Mouse (Mus musculus): Measurements from ENCODE around the gene Trappc2l. TPM values are rescaled to one million over a fixed set of nuclear protein-coding genes. Genes with fewer than 3 reads are reported as not detected.
"Not testable (repeated sequence)": the region's sequence is repeated elsewhere in the genome, so short reads cannot be mapped to it uniquely, and the experiment has no call there.

Trappc2l gene
- polyA plus RNA-seq, 1 experiment from 2014 or later = 48.0 TPM

DNA sequence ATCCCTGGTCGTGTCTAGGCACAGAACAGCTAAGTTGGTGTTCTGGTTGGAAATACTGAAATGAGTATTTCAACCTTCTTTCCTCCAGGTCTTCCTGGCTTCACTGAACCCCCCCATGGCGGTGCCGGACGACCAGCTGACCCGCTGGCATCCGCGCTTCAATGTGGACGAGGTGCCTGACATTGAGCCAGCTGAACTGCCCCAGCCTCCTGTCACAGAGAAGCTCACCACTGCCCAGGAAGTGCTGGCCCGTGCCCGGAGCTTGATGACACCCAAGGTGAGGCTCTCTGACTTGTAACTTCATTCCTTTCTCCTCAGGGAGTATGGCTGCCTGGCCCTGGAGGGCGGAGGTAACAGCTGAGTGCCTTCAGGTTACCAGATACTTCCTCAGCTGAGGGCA is 40.3 kb upstream of the Trappc2l start:
- no peak overlapping the region for H3K27ac ChIP-seq (ENCODE audit: low read length)
- H3K4me1 ChIP-seq (replicated peaks; ENCODE audit: control insufficient read depth, insufficient read depth, low read length) = peaks cover 36% of the 10 kb centered on the region
- 91% methylated on average over 11 of the region's 11 CpGs for WGBS
- no peaks in the 10 kb centered on the region for H3K27me3 ChIP-seq (ENCODE audit: control insufficient read depth, insufficient read depth, low read depth, low read length)
- no peak overlapping the region for H3K9ac ChIP-seq (ENCODE audit: low read length)
- H3K4me3 ChIP-seq (ENCODE audit: low read length) = no peak overlapping the region
- no peak overlapping the region for H3K4me2 ChIP-seq (ENCODE audit: low read depth, low read length)
- ATAC-seq (ENCODE audit: low read depth) = no peak
- H3K36me3 ChIP-seq (ENCODE audit: control insufficient read depth, insufficient read depth, low read length) = peaks cover 16% of the 10 kb centered on the region
- H3K9me3 ChIP-seq (ENCODE audit: control insufficient read depth, low read length) = no peaks in the 10 kb centered on the region

DNA sequence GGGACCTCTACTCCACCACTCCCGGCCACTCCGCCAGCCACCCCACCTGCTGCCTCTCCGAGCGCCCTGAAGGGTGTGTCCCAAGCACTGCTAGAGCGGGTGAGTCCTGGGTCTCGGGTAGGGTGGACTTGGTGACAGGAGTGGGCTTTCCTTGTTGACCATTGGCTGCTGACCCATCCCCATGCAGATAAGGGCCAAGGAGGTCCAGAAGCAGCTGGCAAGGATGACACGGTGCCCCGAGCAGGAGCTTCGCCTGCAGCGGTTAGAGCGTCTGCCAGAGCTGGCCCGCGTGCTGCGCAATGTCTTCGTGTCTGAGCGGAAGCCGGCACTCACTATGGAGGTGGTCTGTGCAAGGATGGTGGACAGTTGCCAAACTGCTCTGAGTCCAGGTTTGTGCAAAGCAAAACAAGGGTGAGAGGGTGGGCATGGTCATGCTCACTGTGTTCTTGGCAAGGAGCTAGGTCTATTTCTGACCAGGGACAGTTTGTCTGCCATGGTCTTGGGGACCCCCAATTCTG is 39.6 kb upstream of the Trappc2l start:
- Histone ChIP-seq H3K9ac (ENCODE audit: low read length) (no peak overlapping the region), H3K36me3 (ENCODE audit: control insufficient read depth, insufficient read depth, low read length) (peaks cover 16% of the 10 kb centered on the region), H3K27ac (ENCODE audit: low read length) (no peak overlapping the region), H3K9me3 (ENCODE audit: control insufficient read depth, low read length) (no peaks in the 10 kb centered on the region), H3K4me2 (ENCODE audit: low read depth, low read length) (no peak overlapping the region), H3K27me3 (ENCODE audit: control insufficient read depth, insufficient read depth, low read depth, low read length) (no peaks in the 10 kb centered on the region), H3K4me3 (ENCODE audit: low read length) (no peak overlapping the region), H3K4me1 (replicated peaks; ENCODE audit: control insufficient read depth, insufficient read depth, low read length) (peaks cover 30% of the 10 kb centered on the region)
- ATAC-seq (ENCODE audit: low read depth) = no peak
- 86% methylated on average over 17 of the region's 17 CpGs for WGBS

DNA sequence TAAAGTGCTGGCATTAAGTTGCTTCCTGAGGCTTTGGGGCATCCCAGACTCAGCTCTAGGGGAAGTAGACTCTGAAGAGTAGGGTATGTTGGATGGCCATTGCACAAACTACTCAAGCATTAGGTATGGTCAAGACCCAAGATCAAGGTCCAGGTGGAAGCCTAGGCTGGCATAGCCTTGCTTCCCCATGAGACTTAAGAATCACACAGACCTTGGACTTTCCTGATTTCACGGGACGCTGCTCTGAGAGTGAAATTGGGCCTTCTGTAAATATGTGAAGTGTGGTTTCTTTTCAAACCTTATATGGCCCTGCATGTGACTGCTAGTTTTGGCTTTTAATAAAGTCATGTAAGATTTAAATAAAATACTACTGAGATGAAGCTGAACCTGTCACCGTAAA is 38.7 kb upstream of the Trappc2l start:
- 92% methylated on average over 3 of the region's 3 CpGs for WGBS
- H3K27me3 ChIP-seq (ENCODE audit: control insufficient read depth, insufficient read depth, low read depth, low read length) = no peaks in the 10 kb centered on the region
- H3K4me2 ChIP-seq (ENCODE audit: low read depth, low read length) = no peak overlapping the region
- no peak for ATAC-seq (ENCODE audit: low read depth)
- H3K4me3 ChIP-seq (ENCODE audit: low read length) = no peak overlapping the region
- H3K36me3 ChIP-seq (ENCODE audit: control insufficient read depth, insufficient read depth, low read length) = peaks cover 16% of the 10 kb centered on the region
- peaks cover 32% of the 10 kb centered on the region for H3K4me1 ChIP-seq (replicated peaks; ENCODE audit: control insufficient read depth, insufficient read depth, low read length)
- no peaks in the 10 kb centered on the region for H3K9me3 ChIP-seq (ENCODE audit: control insufficient read depth, low read length)
- no peak overlapping the region for H3K27ac ChIP-seq (ENCODE audit: low read length)
- no peak overlapping the region for H3K9ac ChIP-seq (ENCODE audit: low read length)

DNA sequence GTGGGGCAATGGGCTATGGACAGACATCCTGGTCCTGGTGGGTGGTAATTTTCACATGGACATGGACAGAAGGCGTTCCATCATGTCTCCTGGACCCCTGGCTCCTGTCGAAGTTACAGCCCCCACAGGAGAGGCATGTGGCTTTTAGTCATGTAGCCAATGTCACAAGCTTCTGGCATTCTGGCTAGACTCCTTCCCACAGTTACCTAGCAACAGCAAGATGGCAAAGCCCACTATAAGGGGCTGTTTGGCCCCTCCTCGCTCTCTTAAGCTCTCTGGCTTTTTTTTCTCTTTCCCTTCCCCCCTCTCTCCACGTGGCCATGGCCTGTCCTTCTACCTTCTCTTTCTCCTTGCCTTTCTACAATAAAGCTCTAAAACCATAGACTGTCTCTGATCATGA is 38.3 kb upstream of the Trappc2l start:
- not testable (repeated sequence) for H3K27me3 ChIP-seq (ENCODE audit: control insufficient read depth, insufficient read depth, low read depth, low read length); H3K4me3 ChIP-seq (ENCODE audit: low read length); H3K9me3 ChIP-seq (ENCODE audit: control insufficient read depth, low read length); ATAC-seq (ENCODE audit: low read depth); H3K9ac ChIP-seq (ENCODE audit: low read length); H3K27ac ChIP-seq (ENCODE audit: low read length); H3K4me2 ChIP-seq (ENCODE audit: low read depth, low read length)
- Histone ChIP-seq H3K36me3 (ENCODE audit: control insufficient read depth, insufficient read depth, low read length) (peaks cover 16% of the 10 kb centered on the region), H3K4me1 (replicated peaks; ENCODE audit: control insufficient read depth, insufficient read depth, low read length) (peaks cover 32% of the 10 kb centered on the region)
- 36% methylated on average over 4 of the region's 4 CpGs for WGBS

DNA sequence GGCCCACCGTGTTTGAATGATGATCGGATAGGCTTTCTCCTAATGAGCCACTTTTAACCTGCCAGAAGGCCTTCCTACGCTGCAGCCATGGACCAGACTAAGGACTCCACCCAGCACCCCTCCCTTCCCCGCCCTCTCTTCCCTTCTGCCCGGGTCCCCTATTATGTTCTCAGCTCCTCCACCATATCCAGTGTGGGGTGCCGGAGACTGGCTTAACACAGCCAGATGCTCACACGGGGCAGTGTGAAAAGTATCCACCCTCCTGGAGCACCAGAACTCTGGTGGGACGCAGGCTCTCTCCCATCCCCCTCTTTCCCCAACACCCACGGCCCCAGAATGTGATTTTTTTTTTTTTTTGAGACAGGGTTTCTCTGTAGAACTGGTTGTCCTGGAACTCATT is 37.9 kb upstream of the Trappc2l start:
- peaks cover 16% of the 10 kb centered on the region for H3K36me3 ChIP-seq (ENCODE audit: control insufficient read depth, insufficient read depth, low read length)
- no peak overlapping the region for H3K4me3 ChIP-seq (ENCODE audit: low read length)
- 60% methylated on average over 9 of the region's 9 CpGs for WGBS
- no peaks in the 10 kb centered on the region for H3K9me3 ChIP-seq (ENCODE audit: control insufficient read depth, low read length)
- ATAC-seq (ENCODE audit: low read depth) = no peak
- no peak overlapping the region for H3K4me2 ChIP-seq (ENCODE audit: low read depth, low read length)
- H3K4me1 ChIP-seq (replicated peaks; ENCODE audit: control insufficient read depth, insufficient read depth, low read length) = peaks cover 32% of the 10 kb centered on the region
- H3K9ac ChIP-seq (ENCODE audit: low read length) = no peak overlapping the region
- H3K27ac ChIP-seq (ENCODE audit: low read length) = no peak overlapping the region
- no peaks in the 10 kb centered on the region for H3K27me3 ChIP-seq (ENCODE audit: control insufficient read depth, insufficient read depth, low read depth, low read length)

DNA sequence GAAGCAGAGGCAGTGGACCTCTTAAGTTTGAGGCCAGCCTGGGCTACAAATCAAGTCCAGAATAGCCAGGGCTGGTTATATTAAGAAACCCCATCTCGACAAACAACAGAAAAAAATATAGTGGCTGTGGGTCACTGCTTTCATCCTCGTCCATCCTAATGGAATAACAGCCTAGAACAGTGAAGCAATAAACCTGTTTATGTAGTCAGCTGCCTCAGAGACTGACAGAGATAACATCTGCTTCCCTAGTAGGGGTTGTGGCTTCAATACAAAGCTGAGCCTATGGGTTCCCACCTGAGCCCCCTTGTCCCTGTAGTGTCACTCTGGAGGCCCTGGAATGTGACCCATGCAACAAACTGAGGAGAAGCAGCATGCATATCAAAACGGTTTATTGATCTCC is 37.2 kb upstream of the Trappc2l start:
- Histone ChIP-seq H3K4me2 (ENCODE audit: low read depth, low read length) (no peak overlapping the region), H3K36me3 (ENCODE audit: control insufficient read depth, insufficient read depth, low read length) (peaks cover 16% of the 10 kb centered on the region), H3K27ac (ENCODE audit: low read length) (no peak overlapping the region), H3K4me1 (replicated peaks; ENCODE audit: control insufficient read depth, insufficient read depth, low read length) (peaks cover 26% of the 10 kb centered on the region), H3K27me3 (ENCODE audit: control insufficient read depth, insufficient read depth, low read depth, low read length) (no peaks in the 10 kb centered on the region), H3K4me3 (ENCODE audit: low read length) (no peak overlapping the region), H3K9ac (ENCODE audit: low read length) (no peak overlapping the region), H3K9me3 (ENCODE audit: control insufficient read depth, low read length) (no peaks in the 10 kb centered on the region)
- WGBS = 39% methylated on average over 3 of the region's 3 CpGs
- no peak for ATAC-seq (ENCODE audit: low read depth)

DNA sequence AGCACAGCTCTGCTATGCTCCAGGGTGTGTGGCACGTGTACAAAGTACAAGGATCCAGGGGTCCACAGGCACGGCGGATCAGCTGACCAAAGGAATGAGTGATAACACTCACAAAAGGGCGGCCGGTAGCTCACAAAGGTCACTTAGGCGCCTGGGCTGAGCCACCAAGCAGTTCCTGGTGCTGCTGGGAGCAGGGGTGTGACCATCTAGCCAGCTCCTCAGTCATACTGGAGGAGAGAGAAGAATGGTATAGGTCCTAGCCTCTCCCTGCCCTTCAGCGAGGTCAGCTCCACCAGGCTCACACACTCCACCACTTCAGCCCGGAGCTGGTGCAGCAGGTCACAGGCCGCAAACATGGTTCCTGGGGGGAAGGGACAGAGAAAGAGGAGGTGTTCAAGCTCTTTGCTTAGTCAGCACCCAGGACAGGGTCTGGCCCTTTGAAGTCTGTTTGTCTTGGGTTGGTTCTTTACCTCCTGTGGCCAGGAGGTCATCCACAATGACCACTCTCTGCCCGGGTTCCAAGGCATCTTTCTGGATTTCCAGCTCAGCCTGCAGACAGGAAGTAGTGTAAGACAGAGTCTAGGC is 36.7 kb upstream of the Trappc2l start:
- Histone ChIP-seq H3K36me3 (ENCODE audit: control insufficient read depth, insufficient read depth, low read length) (peaks cover 16% of the 10 kb centered on the region), H3K9ac (ENCODE audit: low read length) (no peak overlapping the region), H3K4me2 (ENCODE audit: low read depth, low read length) (peak overlapping the region; percentile 67), H3K27me3 (ENCODE audit: control insufficient read depth, insufficient read depth, low read depth, low read length) (no peaks in the 10 kb centered on the region), H3K4me3 (ENCODE audit: low read length) (no peak overlapping the region), H3K9me3 (ENCODE audit: control insufficient read depth, low read length) (no peaks in the 10 kb centered on the region), H3K27ac (ENCODE audit: low read length) (peak overlapping the region; percentile 3; the same call in 1 of the 2 replicates), H3K4me1 (replicated peaks; ENCODE audit: control insufficient read depth, insufficient read depth, low read length) (peaks cover 24% of the 10 kb centered on the region)
- WGBS = 29% methylated on average over 10 of the region's 10 CpGs
- no peak for ATAC-seq (ENCODE audit: low read depth)

DNA sequence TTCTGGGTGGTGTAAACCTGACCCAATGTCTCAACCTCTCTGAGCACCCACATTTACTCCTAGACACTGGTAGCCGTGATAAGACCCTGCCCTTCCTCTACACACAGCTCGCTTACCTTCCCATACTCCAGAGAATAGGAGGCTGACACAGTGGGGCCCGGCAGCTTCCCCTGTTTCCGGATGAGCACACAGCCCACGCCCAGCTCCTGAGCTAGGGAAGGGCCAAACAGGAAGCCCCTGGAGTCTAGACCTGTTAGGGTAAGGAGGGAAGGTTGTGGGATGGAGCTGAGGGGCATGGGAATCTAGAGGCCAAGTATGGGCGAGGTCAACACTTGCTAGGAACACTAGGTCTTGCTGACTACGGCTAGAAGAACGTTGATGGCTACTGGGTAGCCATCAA is 36.2 kb upstream of the Trappc2l start:
- no peaks in the 10 kb centered on the region for H3K27me3 ChIP-seq (ENCODE audit: control insufficient read depth, insufficient read depth, low read depth, low read length)
- no peak for ATAC-seq (ENCODE audit: low read depth)
- peaks cover 24% of the 10 kb centered on the region for H3K4me1 ChIP-seq (replicated peaks; ENCODE audit: control insufficient read depth, insufficient read depth, low read length)
- H3K36me3 ChIP-seq (ENCODE audit: control insufficient read depth, insufficient read depth, low read length) = peaks cover 16% of the 10 kb centered on the region
- H3K27ac ChIP-seq (ENCODE audit: low read length) = peak overlapping the region; percentile 3; the same call in 1 of the 2 replicates
- H3K9me3 ChIP-seq (ENCODE audit: control insufficient read depth, low read length) = no peaks in the 10 kb centered on the region
- WGBS = 50% methylated on average over 8 of the region's 8 CpGs
- H3K4me2 ChIP-seq (ENCODE audit: low read depth, low read length) = peak overlapping the region; percentile 67
- no peak overlapping the region for H3K9ac ChIP-seq (ENCODE audit: low read length)
- peak overlapping the region; percentile 71 for H3K4me3 ChIP-seq (ENCODE audit: low read length)

DNA sequence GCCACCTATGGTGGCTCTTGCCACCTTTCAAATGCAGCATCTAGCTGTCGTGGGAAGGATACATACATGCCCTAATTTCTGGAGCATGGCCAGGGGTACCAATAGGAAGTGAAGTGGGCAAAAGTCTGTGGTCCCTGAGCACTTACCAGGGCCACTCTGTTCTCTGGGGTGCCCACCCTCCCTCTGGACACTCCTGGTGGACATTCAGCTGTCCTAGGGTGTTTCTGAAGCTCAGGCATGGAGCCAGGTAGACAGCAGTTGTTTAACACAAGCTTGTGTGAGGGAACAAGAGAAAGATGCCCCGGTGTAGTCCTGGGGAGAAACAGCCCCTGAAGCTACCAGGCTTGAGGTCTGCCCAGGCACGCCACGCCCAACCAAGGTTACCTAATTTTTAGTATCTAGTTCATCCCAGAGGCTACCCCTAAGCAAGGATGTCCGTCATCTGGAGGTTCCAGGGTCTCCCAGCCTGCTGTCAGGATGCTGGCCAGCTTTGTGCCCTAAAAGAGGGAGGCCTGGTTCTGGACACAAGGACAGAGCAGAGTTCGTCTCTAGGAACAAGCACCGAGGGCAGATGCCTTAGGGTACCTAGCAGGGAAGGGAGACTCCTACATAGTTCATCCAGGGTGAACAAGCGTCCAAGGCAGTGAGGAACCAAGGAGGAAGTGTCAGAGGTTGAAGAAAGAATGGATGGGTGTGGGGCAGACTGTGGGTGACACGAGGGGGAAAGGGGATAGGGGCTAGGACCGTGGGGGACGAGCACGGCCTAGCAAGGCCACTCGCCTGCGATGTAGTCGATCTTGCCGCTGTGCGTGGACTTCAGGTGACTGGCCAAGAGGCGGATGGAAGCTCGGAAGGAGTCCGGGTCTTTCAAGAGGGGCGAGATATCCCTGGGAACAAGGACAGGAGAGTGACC is 35.4 kb upstream of the Trappc2l start:
- Histone ChIP-seq H3K9ac (ENCODE audit: low read length) (peak overlapping the region; percentile 85), H3K36me3 (ENCODE audit: control insufficient read depth, insufficient read depth, low read length) (peaks cover 16% of the 10 kb centered on the region), H3K9me3 (ENCODE audit: control insufficient read depth, low read length) (no peaks in the 10 kb centered on the region), H3K4me1 (replicated peaks; ENCODE audit: control insufficient read depth, insufficient read depth, low read length) (peaks cover 24% of the 10 kb centered on the region), H3K4me2 (ENCODE audit: low read depth, low read length) (peak overlapping the region; percentile 67), H3K4me3 (ENCODE audit: low read length) (peak overlapping the region; percentile 71), H3K27ac (ENCODE audit: low read length) (peak overlapping the region; percentile 68), H3K27me3 (ENCODE audit: control insufficient read depth, insufficient read depth, low read depth, low read length) (no peaks in the 10 kb centered on the region)
- ATAC-seq (ENCODE audit: low read depth) = peak; percentile 16
- WGBS = 12% methylated on average over 21 of the region's 21 CpGs
